Mouse (Mus musculus) adrenal gland, adult 2 months (tissue): ENCODE data around the gene Rbm19. TPM values are rescaled to one million over a fixed set of nuclear protein-coding genes. Genes with fewer than 3 reads are reported as not detected.

Source experiments
- DNase-seq: peaks from one replicate; pipeline ENCODE4 v3.0.0; 2021
- polyA plus RNA-seq: library from polyadenylated mRNA; depleted of rRNA; stranded (reverse); fragments of >200 nt; gene quantifications from 2 replicates; pipeline ENCODE4 v1.2.3, GENCODE M21; 2012
- total RNA-seq, 2 experiments: library from RNA; stranded (reverse); gene quantifications; 2 replicates each; pipeline ENCODE4 v1.2.3; 2021

The Rbm19 gene
- total and polyA plus RNA-seq, 3 experiments, result 13.0 to 27.0 (median 24.9) TPM

- no peak for DNase-seq
These were observed 88.1 kb downstream of the Rbm19 start for GRCm38 (mm10) chr5:120204316-120204715.

GRCm38 (mm10) chr5:120206313-120206943 lies 90.2 kb downstream of the Rbm19 start:
- no peak for DNase-seq

- no peak for DNase-seq
These were observed 91.2 kb downstream of the Rbm19 start for GRCm38 (mm10) chr5:120207492-120207891.

- DNase-seq, result no peak
These were observed 94.4 kb downstream of the Rbm19 start for GRCm38 (mm10) chr5:120210668-120211067.

- peak; percentile 35 for DNase-seq
These were observed 94.9 kb downstream of the Rbm19 start for GRCm38 (mm10) chr5:120211182-120211581.

GRCm38 (mm10) chr5:120214511-120214910 lies 98.2 kb downstream of the Rbm19 start:
- no peak for DNase-seq

GRCm38 (mm10) chr5:120221216-120221615 lies 105.0 kb downstream of the Rbm19 start:
- DNase-seq, result no peak

GRCm38 (mm10) chr5:120225383-120225782 lies 109.1 kb downstream of the Rbm19 start:
- DNase-seq, result no peak

- no peak for DNase-seq
These were observed 112.5 kb downstream of the Rbm19 start for GRCm38 (mm10) chr5:120228613-120229409.

GRCm38 (mm10) chr5:120231435-120232147 lies 115.3 kb downstream of the Rbm19 start:
- no peak for DNase-seq

GRCm38 (mm10) chr5:120235147-120235546 lies 118.9 kb downstream of the Rbm19 start:
- no peak for DNase-seq

GRCm38 (mm10) chr5:120235571-120235970 lies 119.3 kb downstream of the Rbm19 start:
- no peak for DNase-seq

- no peak for DNase-seq
These were observed 123.8 kb downstream of the Rbm19 start for GRCm38 (mm10) chr5:120240071-120240470.

GRCm38 (mm10) chr5:120245336-120245735 lies 129.1 kb downstream of the Rbm19 start:
- no peak for DNase-seq
